Mouse (Mus musculus): ENCODE results near the gene Rab20.

- TF ChIP-seq CTCF (IDR thresholded peaks at IDR 0.05; ENCODE audit: borderline replicate concordance, insufficient read depth, low read length) = no peak
- TF ChIP-seq POLR2A (IDR thresholded peaks at IDR 0.05; ENCODE audit: low read depth, low read length) = no peak
Measured at GRCm38 (mm10) chr8:11460934-11461333, 17.6 kb downstream of the Rab20 start.
